Mouse (Mus musculus) A20 (cell line): ENCODE data around the gene Pik3ip1.

Experiments used
- DNase-seq: peaks from one replicate; pipeline ENCODE4 v3.0.0-alpha.2; 2011; ENCODE audit warnings: low read depth, low spot score

The Pik3ip1 gene

DNA sequence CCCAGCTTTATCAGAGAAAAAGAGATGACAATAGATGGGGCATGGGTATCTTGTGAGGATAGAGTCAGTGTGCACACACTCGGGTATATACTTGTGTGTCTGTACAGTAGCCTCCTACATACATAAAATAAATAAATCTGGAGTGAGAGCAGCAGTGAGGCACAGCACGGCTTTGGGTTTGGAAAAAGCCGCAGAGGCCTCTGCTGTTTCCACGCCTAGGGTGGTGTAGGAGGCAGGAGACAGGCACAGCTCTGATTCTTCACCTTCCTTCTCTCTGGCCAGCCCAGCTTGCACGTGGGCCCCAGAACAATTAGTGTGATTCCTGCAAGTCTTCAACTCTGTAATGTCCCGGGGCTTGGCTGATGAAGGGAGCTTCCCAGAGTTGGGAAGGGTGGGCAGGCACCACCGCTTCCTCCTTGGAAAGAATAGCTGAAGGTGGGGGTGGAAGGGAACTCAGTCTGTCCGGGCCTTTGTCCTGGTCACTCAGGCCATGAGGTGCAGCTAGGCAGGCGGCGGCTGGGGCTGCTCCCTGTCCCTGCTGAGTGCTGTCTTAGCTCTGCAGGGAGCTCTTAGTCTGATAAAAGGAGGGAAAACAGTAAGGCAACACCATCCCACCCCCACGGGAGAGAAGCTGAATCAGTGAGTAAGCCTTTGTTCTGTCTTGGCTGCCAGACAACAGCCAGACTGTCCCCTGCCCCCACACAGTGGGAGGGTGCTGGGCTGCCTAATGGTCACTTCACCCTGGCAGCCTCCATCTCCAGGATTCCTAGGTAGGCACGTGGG is 7.2 kb downstream of the Pik3ip1 start:
- no peak for DNase-seq

- no peak for DNase-seq
Observed at GRCm38 (mm10) chr11:3337961-3338360, 7.8 kb downstream of the Pik3ip1 start.

DNA sequence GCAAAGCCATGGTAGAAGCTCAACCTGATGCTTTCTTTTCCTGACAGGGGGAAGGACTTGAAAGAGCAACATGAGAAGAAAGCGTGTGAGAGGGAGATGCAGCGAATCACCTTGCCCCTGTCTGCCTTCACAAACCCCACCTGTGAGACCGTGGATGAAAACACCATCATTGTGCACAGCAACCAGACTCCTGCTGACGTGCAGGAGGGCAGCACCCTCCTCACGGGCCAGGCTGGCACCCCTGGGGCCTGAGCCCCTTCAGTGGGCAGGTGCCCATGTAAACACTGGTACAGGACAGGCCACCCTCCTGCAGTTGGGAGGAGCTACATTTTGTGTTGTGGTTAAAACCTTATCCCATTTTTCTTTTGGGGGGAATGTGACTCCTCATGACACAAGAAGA is 11.3 kb downstream of the Pik3ip1 start:
- DNase-seq = no peak

DNA sequence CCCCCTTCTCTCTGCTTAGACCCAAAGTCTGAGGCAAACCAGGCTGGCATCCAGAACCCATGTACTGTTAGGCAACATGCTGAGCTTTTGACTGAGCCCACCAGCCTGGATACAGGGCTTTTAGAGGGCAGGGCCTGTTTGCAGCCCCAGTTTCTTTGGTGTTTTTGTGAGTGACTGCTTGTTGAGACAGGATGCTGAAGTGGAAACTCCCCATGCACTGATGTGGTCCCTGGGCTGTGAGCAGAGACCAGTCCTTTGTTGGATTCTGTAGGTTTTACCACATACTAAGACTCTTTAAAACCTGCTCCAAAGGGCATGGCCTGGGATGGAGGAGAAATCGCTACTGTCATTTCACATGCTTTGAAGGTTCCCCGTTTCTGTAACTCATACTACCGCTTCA is 14.7 kb downstream of the Pik3ip1 start:
- no peak for DNase-seq

DNA sequence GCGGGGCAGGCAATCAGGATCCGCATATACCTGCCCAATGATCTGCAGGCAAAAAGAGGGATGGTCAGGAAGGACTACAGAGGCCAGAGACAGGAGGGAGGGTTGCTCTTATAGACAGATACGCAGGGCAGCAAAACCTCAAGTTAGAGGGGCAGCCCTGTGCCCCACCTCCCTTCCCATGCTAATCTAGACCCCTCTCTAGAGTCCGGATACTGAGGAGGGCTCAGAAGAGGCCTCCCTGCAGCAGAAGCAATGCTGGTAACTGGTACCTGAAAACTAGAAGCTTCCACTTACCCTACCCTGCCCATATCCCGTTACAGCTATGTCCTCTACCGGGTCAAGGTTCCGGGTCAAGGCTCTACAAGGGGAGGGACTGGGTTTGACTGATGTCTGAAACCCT is 16.1 kb downstream of the Pik3ip1 start:
- no peak for DNase-seq

- peak; percentile 71 for DNase-seq
Observed at GRCm38 (mm10) chr11:3347091-3347834, 17.1 kb downstream of the Pik3ip1 start.

DNA sequence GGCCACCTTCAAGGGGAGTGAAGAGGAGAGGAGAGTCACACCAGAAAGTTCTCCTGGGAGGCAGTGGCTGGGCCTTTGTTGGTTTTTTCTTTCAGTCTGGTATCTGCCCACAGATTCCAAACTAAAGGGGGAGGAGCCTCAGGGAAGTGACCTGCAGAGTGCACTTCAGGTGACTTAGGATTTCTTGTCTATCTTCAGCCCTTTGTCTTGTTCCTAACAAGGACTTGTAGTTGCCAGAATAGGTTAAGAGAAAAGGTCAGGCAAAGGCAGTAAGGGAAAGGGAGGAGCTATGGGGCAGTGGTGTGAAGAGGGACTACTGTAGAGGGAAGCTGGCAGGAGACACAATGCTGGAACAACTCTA is 17.6 kb downstream of the Pik3ip1 start:
- DNase-seq = no peak

DNA sequence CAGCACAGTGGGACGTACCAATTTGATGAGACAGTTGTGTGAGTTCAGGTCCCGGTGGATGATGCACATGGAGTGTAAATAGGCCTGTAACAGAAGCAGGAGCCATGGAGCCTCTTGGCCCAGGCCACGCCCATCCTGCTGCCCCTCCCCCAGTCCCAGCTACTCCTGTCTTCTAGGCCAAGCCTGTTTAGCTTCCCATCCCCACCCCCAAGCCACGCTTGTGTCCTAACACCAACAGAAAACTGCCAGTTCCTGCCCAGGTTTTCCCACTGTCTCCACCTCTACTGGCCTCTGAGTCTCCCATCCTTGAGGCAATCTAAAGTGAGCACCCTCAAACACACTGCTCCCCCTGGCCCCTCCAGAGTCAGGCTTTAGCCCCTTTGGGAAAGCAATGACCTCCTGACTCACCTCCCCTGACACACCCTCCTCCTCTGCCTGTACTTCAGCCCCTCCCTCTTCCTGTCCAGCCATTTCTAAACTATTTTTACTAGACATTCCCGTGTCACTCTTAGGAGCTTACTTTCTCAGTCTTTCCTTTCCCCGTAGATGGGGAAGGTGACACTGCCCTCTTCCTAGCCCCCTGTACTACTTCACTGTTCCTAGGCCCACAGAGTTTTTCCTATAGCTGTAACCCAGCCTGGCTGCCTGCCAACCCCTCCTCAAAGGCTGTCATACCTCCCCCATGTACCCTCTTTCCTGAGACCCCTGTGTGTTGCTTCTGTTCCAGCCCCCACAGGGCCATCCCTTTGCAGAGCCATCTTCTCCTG is 18.6 kb downstream of the Pik3ip1 start:
- no peak for DNase-seq

- DNase-seq = no peak
Observed at GRCm38 (mm10) chr11:3349343-3349695, 19.1 kb downstream of the Pik3ip1 start.

GRCm38 (mm10) chr11:3352131-3352530 is 21.9 kb downstream of the Pik3ip1 start:
- no peak for DNase-seq

GRCm38 (mm10) chr11:3352990-3353585 is 22.9 kb downstream of the Pik3ip1 start:
- DNase-seq = no peak

- DNase-seq = no peak
Observed at GRCm38 (mm10) chr11:3362854-3363253, 32.7 kb downstream of the Pik3ip1 start.

DNA sequence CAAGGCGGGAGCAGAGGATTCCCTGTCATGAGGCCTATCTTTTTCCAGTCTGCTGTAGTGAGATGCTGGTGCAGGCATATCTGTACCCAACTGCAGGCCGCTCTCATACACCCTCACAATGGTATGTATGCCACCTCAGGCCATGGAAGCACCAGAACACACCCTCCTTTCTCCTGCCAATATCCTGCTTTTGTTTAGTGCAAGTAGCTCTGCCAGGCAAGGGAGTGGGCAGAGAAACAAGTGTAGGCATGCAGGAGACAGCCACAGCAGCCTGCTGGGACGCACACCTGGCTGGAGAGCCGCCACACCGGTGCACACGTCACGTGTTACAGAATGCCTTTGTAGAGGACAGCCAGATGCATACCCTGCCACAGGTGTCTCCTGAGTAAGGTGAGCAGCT is 36.2 kb downstream of the Pik3ip1 start:
- DNase-seq = no peak

DNA sequence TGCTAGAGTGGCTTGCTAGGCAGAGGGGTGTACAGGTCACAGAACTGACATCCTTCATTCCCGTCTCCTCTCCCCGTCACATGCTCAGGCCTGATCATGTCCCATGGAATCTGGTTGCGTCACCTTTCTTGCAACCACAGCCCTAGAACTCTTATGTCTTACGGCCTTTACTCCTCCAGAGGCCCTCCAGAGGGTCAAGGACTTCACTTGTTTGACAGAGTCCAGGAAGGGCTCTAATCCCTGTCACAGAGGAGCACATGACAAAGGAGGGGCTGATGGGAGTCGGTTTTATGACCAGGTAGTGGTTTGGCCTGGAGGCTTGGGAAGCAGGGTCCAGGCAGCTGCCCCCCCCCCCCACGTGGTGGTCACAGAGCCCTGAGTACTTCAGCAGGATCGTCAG is 38.8 kb downstream of the Pik3ip1 start:
- no peak for DNase-seq

GRCm38 (mm10) chr11:3369449-3369848 is 39.2 kb downstream of the Pik3ip1 start:
- no peak for DNase-seq

DNA sequence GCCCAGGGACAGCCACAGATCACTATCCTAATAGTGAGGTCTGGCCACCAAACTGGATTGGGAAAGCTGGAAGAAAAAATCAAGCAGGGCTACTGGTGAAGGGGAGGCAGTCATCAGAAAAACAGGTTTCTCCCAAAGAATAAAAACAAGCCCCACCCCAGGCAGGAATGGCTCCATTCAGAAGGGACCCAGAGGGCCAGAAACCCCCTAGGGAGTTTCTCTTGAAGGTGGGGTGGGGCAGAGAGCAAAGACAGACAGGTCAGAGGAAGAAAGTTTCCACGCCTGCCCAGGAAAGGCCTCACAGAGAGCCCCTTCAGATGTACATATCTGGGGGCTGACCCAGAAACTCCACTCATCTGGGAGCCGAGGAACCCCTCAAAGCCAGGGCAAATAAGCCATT is 40.0 kb downstream of the Pik3ip1 start:
- DNase-seq = no peak

DNA sequence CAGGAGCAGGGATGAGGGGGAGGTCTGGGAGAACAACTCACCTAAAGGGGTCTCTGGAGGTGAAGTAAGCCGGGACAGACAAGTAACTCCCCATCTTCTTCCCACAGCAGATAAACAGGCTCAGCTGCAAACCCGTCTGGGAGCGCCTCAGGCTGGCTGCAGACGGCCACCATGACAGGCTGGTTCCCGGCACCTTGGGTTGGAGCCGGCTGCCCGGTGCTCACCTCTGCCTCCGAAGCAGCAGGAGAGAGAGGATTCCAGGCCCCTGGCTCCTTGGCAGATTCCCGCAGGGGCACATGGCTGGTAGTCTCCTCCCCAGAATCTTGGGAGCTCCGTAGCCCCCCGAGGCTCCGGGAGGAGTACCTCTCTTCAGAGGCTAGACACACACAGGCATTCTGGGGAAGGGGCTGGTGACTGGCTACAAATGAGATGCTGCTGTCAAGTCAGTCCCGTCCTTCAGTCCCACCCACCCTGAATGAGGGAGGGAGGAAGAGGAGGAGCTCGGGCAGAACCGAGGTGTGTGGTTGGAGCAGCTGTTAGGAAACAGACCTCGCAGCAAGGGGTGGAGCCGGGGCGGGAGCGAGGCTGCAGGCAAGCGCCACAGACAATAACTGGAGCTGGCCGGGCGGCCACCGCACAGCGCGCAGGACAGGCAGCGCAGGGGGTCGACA is 40.9 kb downstream of the Pik3ip1 start:
- DNase-seq = no peak

- DNase-seq = no peak
Observed at GRCm38 (mm10) chr11:3371599-3372295, 41.5 kb downstream of the Pik3ip1 start.

DNA sequence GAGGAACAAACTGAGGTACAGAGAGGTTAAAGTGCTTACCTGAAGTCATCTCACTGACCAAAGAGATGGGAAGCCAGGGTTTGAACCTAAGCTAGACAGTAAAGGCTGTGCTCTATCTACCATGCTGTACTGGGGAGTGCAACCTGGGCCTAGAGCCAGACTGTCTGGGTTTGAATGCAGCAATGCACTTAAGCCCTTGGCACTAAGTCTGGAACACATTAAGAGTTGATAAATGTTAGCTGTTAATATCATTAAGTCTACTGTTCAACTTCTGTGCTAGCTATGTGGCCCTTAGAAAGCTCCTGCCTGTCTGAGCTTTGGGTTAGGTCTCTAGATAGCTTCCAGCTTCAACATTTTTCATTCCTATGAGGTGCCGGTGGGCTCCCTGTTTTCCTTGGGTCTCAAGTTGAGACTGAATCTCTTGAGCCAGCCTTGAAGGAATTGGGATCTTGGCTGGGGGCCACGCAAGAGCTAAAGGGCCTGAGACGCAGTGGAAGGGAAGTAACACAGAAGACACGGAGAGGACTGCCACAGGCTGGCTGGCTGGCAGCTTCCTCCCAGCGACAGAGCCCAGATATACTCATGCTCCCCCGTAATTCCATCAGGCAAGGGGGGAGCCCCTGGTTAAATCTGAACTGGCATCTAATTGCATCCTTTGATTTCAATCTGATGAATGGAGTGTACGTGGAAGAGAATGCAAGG is 43.5 kb downstream of the Pik3ip1 start:
- DNase-seq = no peak

DNA sequence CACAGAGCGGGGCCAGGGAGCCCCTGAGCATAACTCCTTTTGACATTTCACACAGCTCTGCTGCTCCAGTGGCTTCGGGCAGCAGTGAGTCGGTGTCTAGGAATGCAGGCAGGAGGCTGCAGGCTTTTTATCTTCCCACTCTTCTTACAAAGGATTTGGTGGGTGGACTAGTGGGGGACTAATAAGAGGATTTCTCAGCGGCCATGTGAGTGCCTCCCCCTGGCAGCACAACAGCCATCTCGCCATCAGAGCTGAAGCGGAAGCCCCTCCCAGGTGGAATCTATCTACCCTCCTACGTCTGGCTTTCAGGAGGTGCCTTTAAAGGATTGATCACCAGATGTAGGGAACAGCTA is 44.1 kb downstream of the Pik3ip1 start:
- DNase-seq = no peak

DNA sequence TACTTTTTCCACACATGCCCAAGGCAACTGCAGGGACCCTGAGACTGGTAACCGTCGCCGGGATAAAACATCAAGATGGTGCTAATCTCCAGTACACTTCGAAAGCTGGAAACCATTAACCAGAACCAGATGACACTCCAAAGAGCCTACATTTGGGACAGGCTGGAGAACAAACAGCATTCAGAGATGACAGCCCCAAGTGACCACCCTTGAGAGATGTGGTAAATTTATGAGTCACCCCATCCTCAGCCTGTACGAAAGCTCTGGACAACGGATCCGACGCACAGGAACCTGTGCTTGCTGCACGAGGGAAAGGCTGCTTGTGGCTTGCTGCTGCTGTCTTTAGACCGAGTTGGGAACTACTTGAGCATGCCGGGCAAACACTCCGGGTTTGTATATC is 44.5 kb downstream of the Pik3ip1 start:
- DNase-seq = no peak
